Mouse (Mus musculus): ENCODE data around the gene Spty2d1. TPM values are rescaled to one million over a fixed set of nuclear protein-coding genes. Genes with fewer than 3 reads are reported as not detected.
"Not testable (repeated sequence)": the region's sequence is repeated elsewhere in the genome, so short reads cannot be mapped to it uniquely, and the experiment has no call there.

Gene Spty2d1
- polyA plus RNA-seq, 1 experiment from 2014 or later: 12.2 TPM

DNA sequence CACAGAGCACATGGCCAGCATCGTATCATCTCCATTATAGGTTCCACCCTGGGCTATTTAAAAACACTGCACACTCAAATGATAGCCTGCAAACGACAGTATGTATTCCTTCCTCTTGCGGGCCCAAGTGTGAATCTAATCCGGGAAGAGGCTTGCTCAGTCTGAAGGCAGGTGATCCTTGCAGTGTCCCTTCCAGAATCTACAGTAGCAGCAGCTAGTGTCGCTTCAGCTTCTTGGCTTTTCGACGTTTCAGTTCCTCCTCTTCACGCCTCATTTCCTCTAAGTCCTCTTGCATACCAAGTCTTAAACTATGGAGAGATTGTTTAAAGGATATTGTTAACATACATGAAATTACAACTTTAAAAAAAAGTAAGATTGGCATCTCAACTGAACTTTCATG is 15.1 kb downstream of the Spty2d1 start:
- H3K9ac ChIP-seq (ENCODE audit: low read length): no peak overlapping the region

DNA sequence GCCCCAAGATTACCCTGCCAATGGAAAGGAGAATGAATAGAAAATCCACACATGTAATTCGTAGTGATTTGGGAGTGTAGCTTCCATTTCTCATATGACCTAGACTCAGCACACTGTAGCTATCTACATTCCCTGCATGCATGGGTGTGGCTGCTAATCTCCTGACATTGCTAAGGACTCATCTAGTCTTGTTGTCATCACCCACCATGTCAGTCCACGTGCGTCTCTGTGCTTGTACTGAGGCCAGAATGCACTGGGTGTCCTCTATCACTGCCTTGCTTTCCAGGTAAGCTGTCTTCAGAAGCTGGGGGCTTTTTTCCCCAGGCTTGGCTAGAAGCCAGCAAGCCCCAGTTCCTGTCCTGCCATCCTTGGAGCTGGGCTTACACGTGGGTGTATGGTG is 18.8 kb downstream of the Spty2d1 start:
- not testable (repeated sequence) for H3K4me3 ChIP-seq (ENCODE audit: low read depth, low read length); H3K9ac ChIP-seq (ENCODE audit: low read length); H3K9me3 ChIP-seq (ENCODE audit: control insufficient read depth, low read length); H3K4me1 ChIP-seq (ENCODE audit: control insufficient read depth, insufficient read depth, low read length); H3K4me2 ChIP-seq (ENCODE audit: low read depth, severe bottlenecking); ATAC-seq (ENCODE audit: insufficient number of reproducible peaks, low FRiP score, low TSS enrichment, low read depth); H3K36me3 ChIP-seq (ENCODE audit: control insufficient read depth, insufficient read depth, low read length); H3K27ac ChIP-seq (replicated peaks; ENCODE audit: low read depth, low read length); DNase-seq (ENCODE audit: low spot score); H3K27me3 ChIP-seq (ENCODE audit: control insufficient read depth, insufficient read depth, low read length)
- WGBS: 84% methylated on average over 4 of the region's 4 CpGs

More for the DNA sequence above, 15.1 kb downstream of the Spty2d1 start:
- 89% methylated on average over 8 of the region's 8 CpGs for WGBS
- H3K4me3 ChIP-seq (ENCODE audit: low read depth, low read length): no peak overlapping the region
- H3K27me3 ChIP-seq (ENCODE audit: control insufficient read depth, insufficient read depth, low read length): no peaks in the 10 kb centered on the region
- ATAC-seq (ENCODE audit: insufficient number of reproducible peaks, low FRiP score, low TSS enrichment, low read depth): no peak
- no peaks in the 10 kb centered on the region for H3K4me1 ChIP-seq (ENCODE audit: control insufficient read depth, insufficient read depth, low read length)
- H3K4me2 ChIP-seq (ENCODE audit: low read depth, severe bottlenecking): no peak overlapping the region
- H3K36me3 ChIP-seq (ENCODE audit: control insufficient read depth, insufficient read depth, low read length): peaks cover 18% of the 10 kb centered on the region; the same call in 1 of the 2 replicates
- H3K27ac ChIP-seq (replicated peaks; ENCODE audit: low read depth, low read length): no peak overlapping the region
- H3K9me3 ChIP-seq (ENCODE audit: control insufficient read depth, low read length): no peaks in the 10 kb centered on the region
- DNase-seq (ENCODE audit: low spot score): no peak

DNA sequence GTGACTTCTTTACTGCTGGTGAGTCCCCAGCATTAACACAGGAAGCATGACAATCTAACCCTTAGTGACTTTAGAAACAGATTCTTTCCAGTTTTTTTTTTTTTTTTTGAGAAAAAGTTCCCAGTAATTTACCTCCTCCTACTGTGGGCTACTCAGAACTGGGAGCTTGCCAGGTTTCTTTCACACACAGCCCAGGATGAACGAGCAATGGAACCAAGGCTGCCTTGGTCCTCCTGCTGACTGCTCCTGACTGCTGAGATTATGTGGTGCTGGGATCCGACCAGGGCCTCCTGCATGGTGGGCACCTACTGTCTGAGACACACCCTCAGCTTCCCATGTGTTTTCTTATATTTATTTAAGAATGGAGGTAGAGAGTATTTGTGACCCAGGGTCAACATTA is 21.1 kb downstream of the Spty2d1 start:
- WGBS: 58% methylated on average over 2 of the region's 2 CpGs
- ATAC-seq (ENCODE audit: insufficient number of reproducible peaks, low FRiP score, low TSS enrichment, low read depth): no peak
- H3K4me2 ChIP-seq (ENCODE audit: low read depth, severe bottlenecking): no peak overlapping the region
- no peaks in the 10 kb centered on the region for H3K36me3 ChIP-seq (ENCODE audit: control insufficient read depth, insufficient read depth, low read length)
- H3K9ac ChIP-seq (ENCODE audit: low read length): no peak overlapping the region
- H3K9me3 ChIP-seq (ENCODE audit: control insufficient read depth, low read length): no peaks in the 10 kb centered on the region
- H3K4me1 ChIP-seq (ENCODE audit: control insufficient read depth, insufficient read depth, low read length): no peaks in the 10 kb centered on the region
- H3K27ac ChIP-seq (replicated peaks; ENCODE audit: low read depth, low read length): no peak overlapping the region
- H3K27me3 ChIP-seq (ENCODE audit: control insufficient read depth, insufficient read depth, low read length): no peaks in the 10 kb centered on the region
- no peak overlapping the region for H3K4me3 ChIP-seq (ENCODE audit: low read depth, low read length)
- DNase-seq (ENCODE audit: low spot score): no peak

DNA sequence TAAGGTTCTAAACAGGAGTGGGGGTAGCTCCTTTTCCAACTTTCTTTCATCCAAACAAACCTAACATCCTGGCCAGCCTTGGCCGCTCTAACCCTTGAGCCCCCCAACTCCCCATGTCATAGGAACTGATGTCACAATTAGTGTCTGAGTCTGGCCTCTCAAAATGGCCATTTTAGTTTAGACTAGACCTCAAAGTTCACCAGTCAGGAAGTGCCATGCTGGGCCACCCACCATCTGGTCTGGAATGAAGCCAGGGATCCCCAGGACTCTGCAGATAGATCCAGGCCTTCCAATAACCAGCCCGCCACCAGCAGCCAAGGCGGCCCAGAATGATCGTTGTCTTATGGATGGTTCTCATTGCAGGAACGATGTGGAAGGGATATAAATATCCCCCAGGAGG is 21.6 kb downstream of the Spty2d1 start:
- no peak overlapping the region for H3K9ac ChIP-seq (ENCODE audit: low read length)
- no peak overlapping the region for H3K27ac ChIP-seq (replicated peaks; ENCODE audit: low read depth, low read length)
- H3K4me2 ChIP-seq (ENCODE audit: low read depth, severe bottlenecking): no peak overlapping the region
- 34% methylated on average over 5 of the region's 5 CpGs for WGBS
- H3K4me1 ChIP-seq (ENCODE audit: control insufficient read depth, insufficient read depth, low read length): no peaks in the 10 kb centered on the region
- H3K9me3 ChIP-seq (ENCODE audit: control insufficient read depth, low read length): no peaks in the 10 kb centered on the region
- DNase-seq (ENCODE audit: low spot score) (peak; percentile 39), ATAC-seq (ENCODE audit: insufficient number of reproducible peaks, low FRiP score, low TSS enrichment, low read depth) (no peak)
- no peaks in the 10 kb centered on the region for H3K36me3 ChIP-seq (ENCODE audit: control insufficient read depth, insufficient read depth, low read length)
- H3K27me3 ChIP-seq (ENCODE audit: control insufficient read depth, insufficient read depth, low read length): no peaks in the 10 kb centered on the region
- no peak overlapping the region for H3K4me3 ChIP-seq (ENCODE audit: low read depth, low read length)

DNA sequence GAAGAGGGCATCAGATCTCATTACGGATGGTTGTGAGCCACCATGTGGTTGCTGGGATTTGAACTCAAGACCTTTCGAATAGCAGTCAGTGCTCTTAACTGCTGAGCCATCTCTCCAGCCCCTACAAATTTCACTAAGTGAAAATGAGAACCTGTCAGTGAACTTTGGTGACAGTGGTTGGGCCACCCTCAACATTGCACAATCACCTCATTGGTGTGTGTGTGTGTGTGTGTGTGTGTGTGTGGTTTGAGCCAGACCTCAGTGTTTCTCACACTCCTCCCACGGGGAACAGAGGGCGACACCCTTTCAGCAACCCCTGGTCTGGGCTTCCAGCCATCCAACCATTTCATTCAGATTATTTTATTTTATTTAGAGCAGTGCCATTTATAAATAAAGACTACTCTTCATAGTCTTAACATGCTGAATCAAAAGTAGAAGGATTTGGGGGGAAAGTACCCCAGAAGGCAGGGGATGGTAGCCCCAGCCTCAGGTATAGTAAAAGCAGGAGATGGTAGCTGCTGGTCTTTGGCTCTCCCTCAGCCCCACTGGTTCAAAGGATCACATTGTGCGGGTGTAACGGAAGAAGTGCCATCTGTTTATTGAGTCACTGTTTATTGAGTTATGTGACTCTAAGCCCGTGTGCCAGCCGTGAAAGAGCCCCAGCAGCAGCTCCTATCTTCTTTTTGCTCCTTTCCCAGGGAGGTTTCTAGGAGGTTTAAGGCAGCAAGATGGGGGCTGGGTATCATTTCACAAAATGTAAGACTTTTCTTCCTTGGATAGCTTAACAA is 22.3 kb downstream of the Spty2d1 start:
- Histone ChIP-seq H3K27me3 (ENCODE audit: control insufficient read depth, insufficient read depth, low read length) (no peaks in the 10 kb centered on the region), H3K4me1 (ENCODE audit: control insufficient read depth, insufficient read depth, low read length) (no peaks in the 10 kb centered on the region), H3K27ac (replicated peaks; ENCODE audit: low read depth, low read length) (no peak overlapping the region), H3K9ac (ENCODE audit: low read length) (no peak overlapping the region), H3K9me3 (ENCODE audit: control insufficient read depth, low read length) (no peaks in the 10 kb centered on the region), H3K36me3 (ENCODE audit: control insufficient read depth, insufficient read depth, low read length) (no peaks in the 10 kb centered on the region), H3K4me2 (ENCODE audit: low read depth, severe bottlenecking) (no peak overlapping the region), H3K4me3 (ENCODE audit: low read depth, low read length) (no peak overlapping the region)
- ATAC-seq (ENCODE audit: insufficient number of reproducible peaks, low FRiP score, low TSS enrichment, low read depth) (no peak), DNase-seq (ENCODE audit: low spot score) (no peak)
- WGBS: 50% methylated on average over 8 of the region's 8 CpGs

DNA sequence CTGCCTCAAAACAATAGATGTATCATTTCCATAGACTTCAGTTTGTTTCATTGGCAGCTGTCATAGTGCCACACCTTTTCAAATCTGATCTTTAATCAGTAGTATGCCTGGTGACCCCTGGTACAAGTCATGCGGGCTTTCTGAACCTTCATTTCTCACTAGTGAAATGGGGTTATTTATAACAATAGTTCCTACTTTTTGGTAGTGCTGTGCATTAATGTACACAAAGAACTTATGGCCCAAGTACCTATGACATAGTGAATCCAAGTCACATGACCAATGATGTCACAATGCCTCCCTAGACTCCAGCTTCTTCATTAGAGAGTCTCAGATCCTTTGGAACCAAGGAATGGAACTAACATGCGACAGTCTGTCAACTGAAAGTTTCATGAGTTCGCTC is 24.9 kb downstream of the Spty2d1 start, which contains the start of gene Gm9999:
TSS of gene Gm9999 (plus strand) at position 301 of the 400 bp plus-strand sequence.
- WGBS: 95% methylated on average over 3 of the region's 3 CpGs
- ATAC-seq (ENCODE audit: insufficient number of reproducible peaks, low FRiP score, low TSS enrichment, low read depth): no peak
- H3K36me3 ChIP-seq (ENCODE audit: control insufficient read depth, insufficient read depth, low read length): no peaks in the 10 kb centered on the region

DNA sequence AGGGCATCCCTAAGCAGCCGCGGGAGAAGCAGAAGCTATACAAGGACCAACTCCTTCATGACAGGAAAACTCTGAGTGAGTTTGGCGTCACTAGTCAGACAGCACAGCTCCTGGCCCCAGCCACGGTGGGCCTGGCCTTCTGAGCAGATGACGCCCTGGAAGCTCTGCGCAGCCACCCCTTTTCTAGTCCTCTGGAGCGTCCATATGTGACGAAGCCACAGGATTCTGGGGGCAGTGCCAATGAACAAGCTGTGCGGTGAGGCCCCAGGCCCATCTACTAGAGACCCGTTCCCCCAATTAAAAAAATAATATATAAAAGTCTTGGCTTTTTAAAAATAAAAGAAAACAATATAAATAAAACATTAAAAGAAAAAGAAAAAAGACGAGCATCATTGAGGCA is 32.8 kb downstream of the Spty2d1 start:
- WGBS: 90% methylated on average over 11 of the region's 11 CpGs
- no peaks in the 10 kb centered on the region for H3K4me1 ChIP-seq (ENCODE audit: control insufficient read depth, insufficient read depth, low read length)
- DNase-seq (ENCODE audit: low spot score): no peak
- no peaks in the 10 kb centered on the region for H3K27me3 ChIP-seq (ENCODE audit: control insufficient read depth, insufficient read depth, low read length)
- no peak for ATAC-seq (ENCODE audit: insufficient number of reproducible peaks, low FRiP score, low TSS enrichment, low read depth)
- H3K4me3 ChIP-seq (ENCODE audit: low read depth, low read length): no peak overlapping the region
- no peaks in the 10 kb centered on the region; the same call in 1 of the 2 replicates for H3K9me3 ChIP-seq (ENCODE audit: control insufficient read depth, low read length)
- H3K27ac ChIP-seq (replicated peaks; ENCODE audit: low read depth, low read length): no peak overlapping the region
- H3K9ac ChIP-seq (ENCODE audit: low read length): no peak overlapping the region
- H3K36me3 ChIP-seq (ENCODE audit: control insufficient read depth, insufficient read depth, low read length): no peaks in the 10 kb centered on the region
- H3K4me2 ChIP-seq (ENCODE audit: low read depth, severe bottlenecking): no peak overlapping the region

More for the DNA sequence above, 24.9 kb downstream of the Spty2d1 start, which contains the start of gene Gm9999:
- Histone ChIP-seq H3K9me3 (ENCODE audit: control insufficient read depth, low read length) (no peaks in the 10 kb centered on the region), H3K4me1 (ENCODE audit: control insufficient read depth, insufficient read depth, low read length) (no peaks in the 10 kb centered on the region), H3K4me2 (ENCODE audit: low read depth, severe bottlenecking) (no peak within 1 kb of the TSS), H3K27me3 (ENCODE audit: control insufficient read depth, insufficient read depth, low read length) (no peaks in the 10 kb centered on the region), H3K27ac (replicated peaks; ENCODE audit: low read depth, low read length) (no peak within 1 kb of the TSS), H3K9ac (ENCODE audit: low read length) (no peak within 1 kb of the TSS), H3K4me3 (ENCODE audit: low read depth, low read length) (no peak within 1 kb of the TSS)
- no peak for DNase-seq (ENCODE audit: low spot score)

DNA sequence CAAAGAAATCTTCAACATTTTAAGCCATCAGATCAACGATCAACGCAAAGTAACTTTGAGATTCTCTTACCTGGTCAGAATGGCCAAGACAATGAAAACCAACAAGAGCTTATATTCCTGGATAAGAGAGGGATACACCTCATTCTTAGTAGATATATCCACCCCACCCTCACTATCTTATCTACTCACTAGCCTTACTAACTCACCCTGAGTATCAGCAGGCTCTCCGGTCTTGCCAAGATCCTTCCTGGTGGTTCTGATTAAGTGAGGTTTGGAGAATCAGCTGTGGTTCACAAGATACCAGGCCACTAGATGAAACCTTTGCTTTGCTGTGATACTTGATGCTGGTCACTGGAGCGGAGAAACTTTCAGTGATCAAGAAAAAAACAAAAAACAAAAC is 33.6 kb downstream of the Spty2d1 start:
- no peak for DNase-seq (ENCODE audit: low spot score)
- Histone ChIP-seq H3K9me3 (ENCODE audit: control insufficient read depth, low read length) (no peaks in the 10 kb centered on the region; the same call in 1 of the 2 replicates), H3K36me3 (ENCODE audit: control insufficient read depth, insufficient read depth, low read length) (no peaks in the 10 kb centered on the region), H3K4me3 (ENCODE audit: low read depth, low read length) (no peak overlapping the region), H3K9ac (ENCODE audit: low read length) (no peak overlapping the region), H3K27ac (replicated peaks; ENCODE audit: low read depth, low read length) (no peak overlapping the region), H3K4me2 (ENCODE audit: low read depth, severe bottlenecking) (no peak overlapping the region), H3K27me3 (ENCODE audit: control insufficient read depth, insufficient read depth, low read length) (no peaks in the 10 kb centered on the region), H3K4me1 (ENCODE audit: control insufficient read depth, insufficient read depth, low read length) (no peaks in the 10 kb centered on the region)
- ATAC-seq (ENCODE audit: insufficient number of reproducible peaks, low FRiP score, low TSS enrichment, low read depth): no peak
- 94% methylated on average over 4 of the region's 4 CpGs for WGBS

Data from limb, embryonic 11.5 days (tissue).